Mouse (Mus musculus): Measurements from ENCODE around the gene Ly6g5c. TPM values are rescaled to one million over a fixed set of nuclear protein-coding genes. Genes with fewer than 3 reads are reported as not detected.

Gene Ly6g5c
- polyA plus RNA-seq, 1 experiment from 2014 or later, result not detected

DNA sequence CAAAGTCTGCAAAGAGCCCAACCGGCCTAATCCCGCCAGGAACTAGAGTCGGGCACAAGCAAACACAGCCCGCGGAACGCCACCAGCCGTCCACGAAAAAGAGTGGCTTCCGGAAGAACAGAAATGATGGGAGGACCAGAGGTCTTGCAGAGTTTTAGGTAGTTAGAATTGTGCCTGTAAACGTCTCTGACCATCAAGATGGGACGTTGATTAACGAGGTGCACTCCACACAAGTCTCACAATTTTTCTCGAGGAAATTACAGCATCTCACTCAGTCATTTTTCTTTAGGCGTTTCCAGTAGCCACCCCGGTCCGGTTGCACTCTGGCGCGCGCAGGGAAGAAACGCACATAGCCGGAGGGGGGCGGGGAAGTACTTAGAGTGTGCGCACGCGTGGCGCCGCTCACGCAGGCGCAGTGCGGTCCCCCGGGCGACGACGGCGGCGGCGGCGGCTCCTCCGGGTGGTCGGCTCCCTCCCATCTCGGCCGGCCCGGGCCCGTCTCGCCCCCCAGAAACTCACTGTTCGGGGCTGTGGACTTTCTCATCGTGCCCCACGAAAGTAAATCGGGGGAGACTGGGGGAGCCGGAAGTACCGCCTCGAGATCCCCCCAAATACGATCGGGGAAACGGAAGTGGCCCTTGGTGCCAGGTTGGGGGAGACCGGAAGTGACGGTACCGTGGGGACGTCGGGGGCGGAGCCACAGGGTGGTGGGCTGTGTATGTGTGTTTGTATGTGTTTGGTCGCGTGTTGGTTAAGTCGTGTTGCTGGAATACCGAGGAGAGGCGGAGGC, 26.9 kb downstream of the Ly6g5c start, which contains the start of gene Bag6:
Gene Bag6 (plus strand): TSS at position 378 of the 790 bp plus-strand sequence.
- H3K27me3 ChIP-seq, result no peaks in the 10 kb centered on the region
- WGBS, result 0% methylated on average over 64 of the region's 66 CpGs
- H3K27ac ChIP-seq (replicated peaks), result peak within 1 kb of the TSS; percentile 93
- H3K4me3 ChIP-seq, result peak within 1 kb of the TSS; percentile 81
- peaks cover 29% of the 10 kb centered on the region for H3K36me3 ChIP-seq
- peak within 1 kb of the TSS; percentile 92 for H3K9ac ChIP-seq
- ATAC-seq (ENCODE audit: low read depth), result peak; percentile 96
- H3K4me1 ChIP-seq (replicated peaks), result peaks cover 39% of the 10 kb centered on the region
- H3K4me2 ChIP-seq, result peak within 1 kb of the TSS; percentile 88
- no peaks in the 10 kb centered on the region for H3K9me3 ChIP-seq

DNA sequence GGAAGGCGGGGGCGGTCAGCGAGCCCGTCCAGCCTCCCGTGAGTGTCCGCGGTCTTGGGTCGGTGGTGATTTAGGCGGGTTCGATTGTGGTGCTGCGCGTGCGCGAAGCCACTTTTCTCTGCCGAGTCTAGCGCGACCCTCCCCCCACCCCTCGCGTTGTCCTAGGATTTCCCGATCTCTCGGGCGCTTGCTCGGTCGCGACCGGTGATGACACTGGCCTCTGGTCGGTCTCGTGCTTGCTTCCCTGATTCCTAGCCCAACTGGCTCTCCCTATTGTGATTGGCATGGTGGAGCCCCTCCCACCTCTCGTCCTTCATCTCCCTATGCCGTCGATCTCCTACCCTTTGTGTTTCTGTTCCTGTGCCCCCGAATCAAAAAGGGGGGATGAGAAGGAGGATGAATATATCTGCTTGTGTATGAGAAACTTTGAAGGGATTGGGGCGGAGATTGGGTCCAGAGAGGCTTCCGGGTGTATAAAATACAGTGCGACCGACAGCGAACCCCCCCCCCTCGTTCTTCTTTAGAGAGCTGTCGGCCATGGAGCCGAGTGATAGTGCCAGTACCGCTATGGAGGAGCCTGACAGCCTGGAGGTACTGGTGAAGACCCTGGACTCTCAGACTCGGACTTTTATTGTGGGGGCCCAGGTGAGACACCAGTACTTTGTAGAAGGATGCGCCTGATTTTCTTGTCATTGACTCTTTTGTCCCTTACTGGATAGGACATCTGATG, 27.7 kb downstream of the Ly6g5c start:
- Histone ChIP-seq H3K4me3 (peak overlapping the region; percentile 81), H3K4me1 (replicated peaks) (peaks cover 39% of the 10 kb centered on the region), H3K36me3 (peaks cover 29% of the 10 kb centered on the region), H3K4me2 (peak overlapping the region; percentile 88), H3K27ac (replicated peaks) (peak overlapping the region; percentile 93), H3K9me3 (no peaks in the 10 kb centered on the region), H3K9ac (peak overlapping the region; percentile 92), H3K27me3 (no peaks in the 10 kb centered on the region)
- WGBS, result under 1% methylated on average over 43 of the region's 43 CpGs
- ATAC-seq (ENCODE audit: low read depth), result peak; percentile 72

DNA sequence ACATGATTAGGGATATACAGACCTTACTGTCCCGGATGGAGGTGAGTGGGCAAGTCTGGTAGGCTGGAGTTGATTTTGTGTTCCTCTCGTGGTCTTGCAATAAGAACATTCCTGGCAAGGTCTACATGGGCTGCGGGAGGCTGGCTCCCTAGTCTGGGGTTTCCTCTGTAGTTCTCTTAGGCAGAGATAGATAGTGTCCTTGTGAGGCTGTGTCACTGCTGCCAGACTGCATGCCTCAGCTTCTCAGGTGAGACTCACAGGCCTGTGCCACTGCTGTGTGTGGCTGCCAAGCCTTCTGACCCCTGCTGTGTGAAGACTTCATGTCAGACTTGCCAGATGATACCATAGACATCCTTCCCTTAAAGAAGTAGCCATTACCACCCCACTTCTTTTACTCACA, 31.2 kb downstream of the Ly6g5c start:
- H3K9ac ChIP-seq, result peak overlapping the region; percentile 41; the same call in 1 of the 2 replicates
- WGBS, result 92% methylated on average over 3 of the region's 3 CpGs

DNA sequence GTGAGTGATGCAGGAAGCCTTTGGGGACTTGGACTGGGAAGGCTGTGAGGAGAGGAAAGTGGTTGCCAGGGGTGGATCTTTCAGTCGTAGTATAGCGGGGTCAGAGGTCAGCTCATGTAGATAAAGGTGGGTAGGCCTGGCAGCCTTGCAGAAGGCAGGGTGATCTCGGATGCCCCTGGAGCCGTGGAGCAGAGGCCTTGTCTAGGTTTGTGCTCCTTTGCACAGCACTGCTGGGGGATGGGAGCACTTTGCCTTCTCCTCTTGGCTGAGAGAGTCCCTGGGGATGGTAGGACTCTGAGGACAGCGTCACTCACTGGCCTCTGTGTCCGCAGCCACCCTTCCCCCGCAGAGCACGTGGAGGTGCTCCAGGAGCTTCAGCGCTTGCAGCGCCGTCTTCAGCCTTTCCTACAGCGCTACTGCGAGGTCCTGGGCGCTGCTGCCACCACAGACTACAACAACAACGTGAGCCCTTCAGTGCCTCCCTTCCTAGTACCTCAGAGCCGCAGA, 32.5 kb downstream of the Ly6g5c start:
- ATAC-seq (ENCODE audit: low read depth), result no peak
- H3K4me1 ChIP-seq (replicated peaks), result peaks cover 29% of the 10 kb centered on the region
- 77% methylated on average over 14 of the region's 16 CpGs for WGBS

More for the DNA sequence above, 31.2 kb downstream of the Ly6g5c start:
- Histone ChIP-seq H3K27ac (replicated peaks) (no peak overlapping the region), H3K9me3 (no peaks in the 10 kb centered on the region), H3K4me3 (no peak overlapping the region), H3K27me3 (no peaks in the 10 kb centered on the region), H3K4me2 (no peak overlapping the region), H3K4me1 (replicated peaks) (peaks cover 31% of the 10 kb centered on the region), H3K36me3 (peaks cover 61% of the 10 kb centered on the region)
- ATAC-seq (ENCODE audit: low read depth), result no peak

DNA sequence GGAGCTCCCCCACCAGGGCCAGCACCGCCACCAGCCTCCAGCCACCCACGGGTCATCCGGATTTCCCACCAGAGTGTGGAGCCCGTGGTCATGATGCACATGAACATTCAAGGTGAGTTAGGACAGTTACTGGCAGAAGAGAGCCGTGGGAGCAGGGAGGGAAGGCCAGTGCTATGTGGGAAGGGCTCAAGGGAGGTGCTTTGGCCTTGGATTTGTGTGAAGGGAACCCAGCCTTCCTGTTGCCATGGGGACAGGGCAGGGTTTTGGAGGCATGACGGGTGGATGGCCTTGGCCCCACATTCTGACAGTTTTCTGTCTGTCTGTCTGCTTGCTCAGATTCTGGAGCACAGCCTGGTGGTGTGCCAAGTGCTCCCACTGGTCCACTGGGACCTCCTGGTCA, 33.9 kb downstream of the Ly6g5c start:
- no peak overlapping the region for H3K9ac ChIP-seq

More for the DNA sequence above, 32.5 kb downstream of the Ly6g5c start:
- H3K9ac ChIP-seq, result no peak overlapping the region
- H3K27me3 ChIP-seq, result no peaks in the 10 kb centered on the region
- no peak overlapping the region for H3K4me3 ChIP-seq
- H3K4me2 ChIP-seq, result no peak overlapping the region
- H3K27ac ChIP-seq (replicated peaks), result no peak overlapping the region
- H3K36me3 ChIP-seq, result peaks cover 74% of the 10 kb centered on the region
- H3K9me3 ChIP-seq, result no peaks in the 10 kb centered on the region

DNA sequence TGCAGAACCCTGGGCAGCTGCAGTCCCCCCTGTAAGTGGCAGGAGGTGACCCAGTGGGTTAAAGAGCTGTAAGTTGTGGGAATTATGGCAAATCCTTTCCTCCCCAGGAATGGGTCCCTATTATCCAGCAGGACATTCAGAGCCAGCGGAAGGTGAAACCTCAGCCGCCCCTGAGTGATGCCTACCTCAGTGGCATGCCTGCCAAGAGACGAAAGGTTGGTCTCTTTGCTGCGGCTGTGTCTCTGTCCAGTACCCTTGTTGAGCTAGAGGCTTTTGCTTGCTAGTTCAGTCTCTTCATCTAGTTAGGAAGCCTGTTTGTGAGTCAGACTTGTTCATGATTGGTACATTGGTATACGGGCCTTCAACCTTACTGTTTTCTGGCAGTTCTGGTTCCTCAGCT, 38.1 kb downstream of the Ly6g5c start:
- peaks cover 98% of the 10 kb centered on the region for H3K36me3 ChIP-seq
- no peak for ATAC-seq (ENCODE audit: low read depth)
- WGBS, result 92% methylated on average over 5 of the region's 5 CpGs
- H3K4me2 ChIP-seq, result no peak overlapping the region
- no peaks in the 10 kb centered on the region for H3K27me3 ChIP-seq
- H3K27ac ChIP-seq (replicated peaks), result no peak overlapping the region; the same call in 1 of the 2 replicates
- H3K9me3 ChIP-seq, result no peaks in the 10 kb centered on the region
- no peaks in the 10 kb centered on the region for H3K4me1 ChIP-seq (replicated peaks)
- H3K4me3 ChIP-seq, result no peak overlapping the region
- no peak overlapping the region for H3K9ac ChIP-seq

More for the DNA sequence above, 33.9 kb downstream of the Ly6g5c start:
- Histone ChIP-seq H3K4me3 (no peak overlapping the region), H3K27me3 (no peaks in the 10 kb centered on the region), H3K27ac (replicated peaks) (no peak overlapping the region), H3K4me2 (no peak overlapping the region), H3K9me3 (no peaks in the 10 kb centered on the region), H3K4me1 (replicated peaks) (peaks cover 20% of the 10 kb centered on the region), H3K36me3 (peaks cover 88% of the 10 kb centered on the region)
- ATAC-seq (ENCODE audit: low read depth), result no peak
- 88% methylated on average over 6 of the region's 6 CpGs for WGBS

DNA sequence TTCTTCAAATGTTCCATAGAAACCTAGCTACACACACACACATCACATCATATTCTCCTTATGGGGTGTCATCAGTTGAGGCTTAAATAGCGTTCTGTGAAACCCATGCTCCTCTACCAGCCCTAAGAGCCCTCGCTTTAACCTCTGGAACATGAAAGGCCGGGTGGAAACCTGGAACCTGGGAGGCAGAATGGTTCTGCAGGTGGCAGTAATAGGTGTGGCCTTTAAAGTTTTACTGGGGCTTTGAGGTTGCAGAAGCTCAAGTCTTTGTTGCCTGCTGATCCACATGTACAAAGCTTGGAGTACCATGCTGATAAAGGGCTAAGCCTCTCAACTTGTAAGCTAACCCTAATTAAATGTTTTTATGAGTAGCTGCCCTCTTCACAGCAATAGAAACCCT, 39.3 kb downstream of the Ly6g5c start:
- Histone ChIP-seq H3K4me3 (no peak overlapping the region), H3K27ac (replicated peaks) (0 out of 2 replicates have a peak overlapping the region, but pooled peaks have one; percentile 46), H3K36me3 (peaks cover 97% of the 10 kb centered on the region), H3K4me1 (replicated peaks) (no peaks in the 10 kb centered on the region), H3K27me3 (no peaks in the 10 kb centered on the region), H3K4me2 (no peak overlapping the region), H3K9ac (no peak overlapping the region), H3K9me3 (no peaks in the 10 kb centered on the region)
- no peak for ATAC-seq (ENCODE audit: low read depth)
- WGBS, result 62% methylated on average over 3 of the region's 3 CpGs

DNA sequence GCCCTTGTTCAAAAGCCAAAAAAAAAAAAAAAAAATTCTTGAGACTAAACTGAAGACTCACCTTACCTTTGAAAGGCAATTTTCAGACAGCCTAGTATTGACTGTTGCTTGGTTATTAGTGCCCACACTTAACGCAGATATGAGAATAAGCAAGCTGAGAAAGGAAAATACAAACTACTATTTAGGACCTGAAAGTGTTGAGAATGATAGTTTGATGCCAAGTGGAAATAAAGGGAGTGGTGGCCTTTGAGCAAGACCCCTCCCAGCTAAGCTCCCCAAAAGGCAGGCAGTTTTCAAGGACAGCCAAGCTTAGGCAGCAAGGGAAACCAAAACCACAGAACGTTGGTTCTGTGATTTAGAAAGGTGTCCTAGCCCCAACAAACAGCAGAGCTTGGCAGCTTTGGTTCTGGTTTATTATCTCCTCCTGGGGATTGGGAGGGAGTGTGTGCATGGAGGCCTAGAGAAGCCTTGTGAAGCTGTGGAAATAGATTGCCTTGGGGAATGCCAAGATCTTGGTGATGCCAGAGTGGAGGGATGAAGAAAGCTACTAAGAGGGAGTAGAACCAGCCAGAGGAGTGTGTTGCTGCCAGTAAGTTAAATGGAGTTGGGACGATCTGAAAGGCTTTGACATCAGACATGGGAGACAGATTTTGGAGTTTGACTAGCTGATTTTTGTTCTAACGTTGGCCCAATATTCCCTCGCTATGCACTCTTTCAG, 40.0 kb downstream of the Ly6g5c start:
- Histone ChIP-seq H3K4me3 (no peak overlapping the region), H3K27me3 (no peaks in the 10 kb centered on the region), H3K36me3 (peaks cover 97% of the 10 kb centered on the region), H3K4me2 (no peak overlapping the region), H3K9me3 (no peaks in the 10 kb centered on the region), H3K27ac (replicated peaks) (peak overlapping the region; percentile 49), H3K9ac (no peak overlapping the region), H3K4me1 (replicated peaks) (no peaks in the 10 kb centered on the region)
- ATAC-seq (ENCODE audit: low read depth), result no peak
- 66% methylated on average over 5 of the region's 5 CpGs for WGBS

DNA sequence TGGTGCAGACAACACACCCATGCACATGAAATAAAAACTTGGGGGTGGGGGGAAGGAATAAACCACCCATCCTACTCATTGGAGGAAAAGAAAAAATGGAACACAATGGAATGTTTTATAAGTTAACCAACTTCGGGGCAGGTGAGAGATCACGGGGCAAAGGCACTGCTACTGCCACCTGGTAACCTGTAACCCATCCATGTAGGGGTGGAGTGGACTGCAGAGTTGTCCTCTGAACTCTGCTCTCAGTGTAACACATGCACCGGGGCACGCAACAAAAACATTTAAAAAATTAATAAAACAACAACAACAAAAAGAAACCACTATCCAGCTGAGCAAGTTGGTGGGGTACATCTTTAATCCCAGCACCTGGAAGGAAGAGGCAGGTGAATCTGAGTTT, 44.0 kb downstream of the Ly6g5c start:
- Histone ChIP-seq H3K4me3 (no peak overlapping the region), H3K9me3 (no peaks in the 10 kb centered on the region), H3K36me3 (peaks cover 97% of the 10 kb centered on the region), H3K4me1 (replicated peaks) (no peaks in the 10 kb centered on the region), H3K27ac (replicated peaks) (no peak overlapping the region), H3K9ac (no peak overlapping the region), H3K27me3 (no peaks in the 10 kb centered on the region), H3K4me2 (no peak overlapping the region)
- no peak for ATAC-seq (ENCODE audit: low read depth)
- 97% methylated on average over 4 of the region's 4 CpGs for WGBS

DNA sequence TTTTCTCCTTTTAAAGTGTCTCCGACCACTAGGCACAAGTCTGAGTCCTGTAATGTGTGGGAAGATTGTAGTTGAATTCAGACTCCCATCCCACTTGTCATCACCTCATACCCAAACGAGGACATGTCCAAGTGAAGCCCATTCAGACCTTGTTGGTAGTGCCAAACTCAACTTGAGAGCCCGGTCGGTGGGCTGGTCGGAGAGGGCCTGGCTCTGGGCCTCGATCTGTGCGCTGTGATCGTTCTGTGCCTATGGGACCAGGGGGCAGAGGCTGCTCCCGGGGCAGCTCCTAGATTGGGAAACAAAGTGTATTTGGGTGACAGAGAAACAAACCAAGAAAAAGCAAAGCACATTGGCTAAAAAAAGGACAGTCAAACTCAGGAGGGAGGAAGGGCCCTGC, 45.0 kb downstream of the Ly6g5c start:
- H3K4me3 ChIP-seq, result no peak overlapping the region
- no peak overlapping the region for H3K27ac ChIP-seq (replicated peaks)
- no peaks in the 10 kb centered on the region for H3K27me3 ChIP-seq
- ATAC-seq (ENCODE audit: low read depth), result no peak
- H3K9me3 ChIP-seq, result no peaks in the 10 kb centered on the region
- no peak overlapping the region for H3K4me2 ChIP-seq
- H3K4me1 ChIP-seq (replicated peaks), result no peaks in the 10 kb centered on the region
- no peak overlapping the region for H3K9ac ChIP-seq
- peaks cover 97% of the 10 kb centered on the region for H3K36me3 ChIP-seq
- WGBS, result 91% methylated on average over 9 of the region's 9 CpGs

DNA sequence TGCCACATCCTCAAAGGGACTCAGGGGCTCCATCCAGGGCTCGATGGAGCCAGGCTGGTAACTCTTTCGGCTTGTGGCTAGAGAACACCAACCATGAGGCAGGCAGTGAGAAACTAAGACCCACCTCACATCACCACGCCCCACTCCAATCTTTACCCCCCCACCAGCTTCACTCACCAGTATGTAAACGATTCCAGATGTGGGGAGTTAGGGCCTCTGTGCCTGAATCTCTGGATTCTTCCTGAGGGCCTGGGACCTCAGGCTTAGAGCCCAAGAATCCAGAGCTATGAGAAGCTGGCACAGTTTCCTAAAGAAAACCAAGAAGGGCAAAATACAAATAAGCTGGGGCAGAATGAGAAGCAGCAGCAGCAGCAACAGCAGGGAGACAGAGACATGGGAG, 45.9 kb downstream of the Ly6g5c start:
- H3K36me3 ChIP-seq, result peaks cover 97% of the 10 kb centered on the region
- H3K27ac ChIP-seq (replicated peaks), result no peak overlapping the region
- ATAC-seq (ENCODE audit: low read depth), result no peak
- no peak overlapping the region for H3K4me2 ChIP-seq
- WGBS, result 92% methylated on average over 4 of the region's 4 CpGs
- no peaks in the 10 kb centered on the region for H3K4me1 ChIP-seq (replicated peaks)
- no peaks in the 10 kb centered on the region for H3K9me3 ChIP-seq
- no peaks in the 10 kb centered on the region for H3K27me3 ChIP-seq
- H3K4me3 ChIP-seq, result no peak overlapping the region
- H3K9ac ChIP-seq, result no peak overlapping the region

DNA sequence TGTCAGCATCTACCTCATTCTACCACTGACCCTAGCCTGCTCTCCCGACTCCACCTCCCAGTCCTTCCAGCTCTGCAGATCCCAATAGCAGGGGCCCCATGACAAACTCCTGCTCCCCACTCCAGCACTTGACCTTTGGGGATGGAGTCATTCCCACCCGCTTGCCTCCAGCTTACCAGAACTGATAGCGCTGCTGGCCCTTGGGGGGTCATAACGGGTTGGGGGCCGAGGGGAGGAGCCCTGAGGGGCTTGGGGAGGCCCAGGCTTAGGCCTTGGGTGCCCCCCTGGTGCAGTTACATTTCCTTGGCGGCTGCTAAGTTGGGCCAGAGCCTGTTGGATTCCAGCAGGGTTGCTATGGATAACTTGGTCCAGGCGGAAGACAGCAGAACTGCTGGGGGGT, 46.5 kb downstream of the Ly6g5c start:
- H3K4me3 ChIP-seq, result no peak overlapping the region
- no peaks in the 10 kb centered on the region for H3K4me1 ChIP-seq (replicated peaks)
- WGBS, result 81% methylated on average over 7 of the region's 7 CpGs

More for the DNA sequence above, 46.5 kb downstream of the Ly6g5c start:
- H3K4me2 ChIP-seq, result no peak overlapping the region
- H3K9me3 ChIP-seq, result no peaks in the 10 kb centered on the region
- no peak overlapping the region for H3K9ac ChIP-seq
- H3K36me3 ChIP-seq, result peaks cover 97% of the 10 kb centered on the region
- ATAC-seq (ENCODE audit: low read depth), result no peak
- no peaks in the 10 kb centered on the region for H3K27me3 ChIP-seq
- no peak overlapping the region for H3K27ac ChIP-seq (replicated peaks)

Measured in neural tube, embryonic 13.5 days (tissue).